In the genomic region with DNA sequence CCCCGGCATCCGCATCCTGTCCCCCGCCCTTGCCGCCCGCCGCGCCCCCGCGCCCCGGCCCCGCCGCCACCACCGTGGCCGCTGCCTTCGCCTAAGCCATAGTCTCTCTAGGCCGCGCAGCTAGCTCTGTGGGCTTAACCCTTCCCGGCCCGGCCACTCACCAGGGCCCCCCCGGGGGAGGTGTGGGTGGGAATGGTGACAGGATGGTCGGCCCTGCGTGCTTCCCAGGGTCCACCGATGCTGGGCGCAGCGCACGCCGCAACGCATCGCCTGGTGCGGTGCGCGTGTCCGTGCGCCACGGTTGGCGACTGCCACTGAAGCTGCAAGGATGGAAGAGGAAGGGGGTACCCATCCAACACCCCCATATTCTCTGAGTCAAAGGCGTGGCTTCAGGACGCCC, we compare ENCODE assay signal across 8 mouse cellular contexts. TPM values are rescaled to one million over a fixed set of nuclear protein-coding genes. Genes with fewer than 3 reads are reported as not detected.
DNase-seq lines count a peak whose midpoint lies in the region; ATAC-seq and TF ChIP-seq lines count a peak whose summit lies in the region.

A gene (minus strand): TSS at position 220 of the 400 bp plus-strand sequence.

- H3K9ac ChIP-seq in heart, embryonic 15.5 days = peak within 1 kb of the TSS; percentile 40
- H3K9ac ChIP-seq in hindbrain, embryonic 12.5 days = peak within 1 kb of the TSS; percentile 66

- H3K27me3 ChIP-seq in heart, embryonic 15.5 days = peaks cover 62% of the 10 kb centered on the region
- peaks cover 69% of the 10 kb centered on the region for H3K27me3 ChIP-seq in hindbrain, embryonic 12.5 days
- peaks cover 68% of the 10 kb centered on the region for H3K27me3 ChIP-seq in midbrain, embryonic 10.5 days (ENCODE audit: low read depth, poor library complexity, severe bottlenecking)

- WGBS in heart, embryonic 15.5 days = 5% methylated on average over 23 of the region's 38 CpGs
- 5% methylated on average over 30 of the region's 38 CpGs for WGBS in hindbrain, embryonic 12.5 days
- WGBS in midbrain, embryonic 10.5 days = 6% methylated on average over 30 of the region's 38 CpGs

- H3K4me2 ChIP-seq in heart, embryonic 15.5 days = peak within 1 kb of the TSS; percentile 92
- peak within 1 kb of the TSS; percentile 72 for H3K4me2 ChIP-seq in hindbrain, embryonic 12.5 days (replicated peaks)

- ATAC-seq in heart, embryonic 15.5 days (replicated peaks; ENCODE audit: insufficient number of reproducible peaks, insufficient read depth, low FRiP score, low read depth) = no peak; the same call in 1 of the 2 replicates
- no peak for ATAC-seq in hindbrain, embryonic 12.5 days (ENCODE audit: low FRiP score)

- TF ChIP-seq POLR2A in cortical plate, adult 2 months (IDR thresholded peaks at IDR 0.05; ENCODE audit: extremely low read depth, insufficient read depth, low read length) = no peak

- peaks cover 27% of the 10 kb centered on the region for H3K4me1 ChIP-seq in heart, embryonic 15.5 days (replicated peaks)
- no peaks in the 10 kb centered on the region for H3K4me1 ChIP-seq in cortical plate, adult 2 months (ENCODE audit: control insufficient read depth, insufficient read depth, low read length)
- peaks cover 11% of the 10 kb centered on the region for H3K4me1 ChIP-seq in hindbrain, embryonic 12.5 days
- peaks cover 16% of the 10 kb centered on the region for H3K4me1 ChIP-seq in midbrain, embryonic 10.5 days

- H3K4me3 ChIP-seq in heart, embryonic 15.5 days = peak within 1 kb of the TSS; percentile 54
- H3K4me3 ChIP-seq in cortical plate, adult 2 months (ENCODE audit: insufficient read depth, low read length) = peak within 1 kb of the TSS; percentile 48
- H3K4me3 ChIP-seq in hindbrain, embryonic 12.5 days = peak within 1 kb of the TSS; percentile 44
- peak within 1 kb of the TSS; percentile 52 for H3K4me3 ChIP-seq in midbrain, embryonic 10.5 days

- no peak for TF ChIP-seq CTCF in cortical plate, adult 2 months (IDR thresholded peaks at IDR 0.05; ENCODE audit: extremely low read depth, insufficient read depth, low read length)

- H3K36me3 ChIP-seq in heart, embryonic 15.5 days = no peaks in the 10 kb centered on the region
- H3K36me3 ChIP-seq in hindbrain, embryonic 12.5 days = 0 out of 2 replicates have a peak, but pooled peaks cover 3% of the 10 kb centered on the region
- H3K36me3 ChIP-seq in midbrain, embryonic 10.5 days = peaks cover 19% of the 10 kb centered on the region

- H3K9me3 ChIP-seq in heart, embryonic 15.5 days (replicated peaks) = no peaks in the 10 kb centered on the region
- H3K9me3 ChIP-seq in hindbrain, embryonic 12.5 days (replicated peaks) = no peaks in the 10 kb centered on the region
- no peaks in the 10 kb centered on the region for H3K9me3 ChIP-seq in midbrain, embryonic 10.5 days (replicated peaks)

- no peak within 1 kb of the TSS for H3K27ac ChIP-seq in heart, embryonic 15.5 days
- no peak within 1 kb of the TSS for H3K27ac ChIP-seq in cortical plate, adult 2 months (ENCODE audit: insufficient read depth, low read length)
- H3K27ac ChIP-seq in hindbrain, embryonic 12.5 days = no peak within 1 kb of the TSS
- no peak within 1 kb of the TSS; the same call in 1 of the 2 replicates for H3K27ac ChIP-seq in midbrain, embryonic 10.5 days (replicated peaks)

- no peak for DNase-seq in heart, adult 8-10 months (ENCODE audit: low spot score)
- DNase-seq in midbrain, embryonic 10.5 days (ENCODE audit: low spot score) = no peak
- no peak for DNase-seq in c-Kit-positive CD71-positive TER-119-positive erythroid progenitor cells, embryonic 14.5 days (ENCODE audit: low spot score)
- DNase-seq in left cerebral cortex, adult 11 months (ENCODE audit: low spot score) = no peak
- DNase-seq in MN1 (ENCODE audit: low spot score) = no peak

RNA-seq across cellular contexts. Expression of the gene that starts here (rescaled TPM):
- polyA plus RNA-seq in heart, embryonic 15.5 days (2015; fragmentation: Nextera tagmentation; extraction: Ambion mirVana) = not detected in 2 replicates
- total RNA-seq in heart, adult 8-10 months (2022) = under 1 TPM in 1 of 4 experiments, not detected in 3; 0.12 TPM
- polyA plus RNA-seq in cortical plate, adult 2 months (2012; rRNA removed) = 10.4 and 11.8 TPM in 2 replicates
- not detected in 2 replicates for polyA plus RNA-seq in hindbrain, embryonic 12.5 days (2016; fragmentation: Nextera tagmentation; extraction: Ambion mirVana)
- polyA plus RNA-seq in midbrain, embryonic 10.5 days (2016; fragmentation: Nextera tagmentation; extraction: Ambion mirVana) = not detected in 2 replicates

Comparison
In these comparisons a context has a peak if more than half of its experiments do, and no peak if none do; other contexts are left out.
1. RNA of the gene that starts here (polyA plus RNA-seq): 10.4 to 11.8 TPM in cortical plate, adult 2 months; not detected in hindbrain, embryonic 12.5 days, not detected in heart, embryonic 15.5 days and not detected in midbrain, embryonic 10.5 days; every median in the first group is over 10 times any median in the second.
2. Peak in every context shown above with its lines, with median percentiles within 50 percentile points of each other: H3K4me3 ChIP-seq.